Mouse (Mus musculus): ENCODE results near the gene 9930111J21Rik1.
"Not testable (repeated sequence)": the region's sequence is repeated elsewhere in the genome, so short reads cannot be mapped to it uniquely, and the experiment has no call there.

DNA sequence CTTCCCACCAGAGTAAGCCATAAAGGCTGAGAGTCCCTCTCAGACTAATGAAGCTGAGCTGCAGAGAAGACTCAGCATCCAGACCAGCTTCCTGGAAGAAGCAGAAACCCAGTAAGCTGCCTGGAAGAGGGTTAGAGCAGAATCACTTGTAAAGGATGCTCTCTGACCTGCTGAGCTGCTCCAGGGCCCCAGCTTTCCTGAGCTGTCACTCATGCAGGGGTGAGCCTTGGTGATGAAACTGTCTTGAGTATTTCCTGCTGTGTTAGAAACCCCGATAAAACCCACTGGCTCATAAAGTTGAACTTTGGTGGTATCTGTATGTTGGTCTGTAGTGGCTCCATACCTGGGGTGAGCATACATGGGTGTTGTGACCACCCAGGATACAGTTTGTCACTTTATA lies 21.2 kb upstream of the 9930111J21Rik1 start:
- TF ChIP-seq POLR2A (IDR thresholded peaks at IDR 0.05; ENCODE audit: borderline replicate concordance, extremely low read depth, low read depth, low read length); CTCF (IDR thresholded peaks at IDR 0.05; ENCODE audit: insufficient read depth, low read length): not testable (repeated sequence)
